Mouse (Mus musculus) adrenal gland, postnatal 36 days (tissue): ENCODE measurements at regions not wholly inside any gene's neighbourhood (a gene's known extent, or its start where the extent isn't known, plus 50 kb on each side); places are given as distances from the start of the nearest gene placed in this dataset.

ENCODE experiments used
- DNase-seq, 2 experiments: peaks; one replicate each; pipeline ENCODE4 v3.0.0; 2021; ENCODE audit warnings: mixed read lengths in 1 of 2

GRCm38 (mm10) chr9:103813791-103814190, 52.2 kb upstream of the Tmem108 start:
- no peak for DNase-seq

- peak; percentile 22 to 30 for DNase-seq
Measured at GRCm38 (mm10) chr9:103818998-103819397, 57.4 kb upstream of the Tmem108 start.

- DNase-seq, result no peak
Measured at GRCm38 (mm10) chr9:103821632-103822031, 60.0 kb upstream of the Tmem108 start.

GRCm38 (mm10) chr9:103823491-103823890, 61.9 kb upstream of the Tmem108 start:
- DNase-seq, result no peak

- DNase-seq, result no peak
Measured at GRCm38 (mm10) chr9:103841199-103841598, 79.6 kb upstream of the Tmem108 start.

GRCm38 (mm10) chr9:103843836-103844235, 82.2 kb upstream of the Tmem108 start:
- DNase-seq, result no peak

GRCm38 (mm10) chr9:103845916-103846457, 84.3 kb upstream of the Tmem108 start:
- DNase-seq, result no peak

GRCm38 (mm10) chr9:103847931-103848330, 86.3 kb upstream of the Tmem108 start:
- no peak for DNase-seq

- DNase-seq, result no peak
Measured at GRCm38 (mm10) chr9:103849079-103849478, 87.4 kb upstream of the Tmem108 start.

- DNase-seq, result no peak
Measured at GRCm38 (mm10) chr9:103852691-103853090, 91.1 kb upstream of the Tmem108 start.

GRCm38 (mm10) chr9:103860658-103861377, 99.2 kb upstream of the Tmem108 start:
- no peak for DNase-seq

- no peak for DNase-seq
Measured at GRCm38 (mm10) chr9:103862493-103862892, 100.9 kb upstream of the Tmem108 start.

- DNase-seq, result no peak
Measured at GRCm38 (mm10) chr9:103867433-103868209, 106.0 kb upstream of the Tmem108 start.

- no peak for DNase-seq
Measured at GRCm38 (mm10) chr9:103869276-103869675, 107.6 kb upstream of the Tmem108 start.

GRCm38 (mm10) chr9:103872119-103872518, 110.5 kb upstream of the Tmem108 start:
- DNase-seq, result no peak

- DNase-seq, result no peak
Measured at GRCm38 (mm10) chr9:103873876-103874275, 112.2 kb upstream of the Tmem108 start.

- no peak for DNase-seq
Measured at GRCm38 (mm10) chr9:103877851-103878250, 116.2 kb upstream of the Tmem108 start.

- DNase-seq, result no peak
Measured at GRCm38 (mm10) chr9:103892827-103893226, 109.5 kb upstream of the Nphp3 start.

- peak in 1 of 2 experiments; percentile 2 for DNase-seq
Measured at GRCm38 (mm10) chr9:103894376-103894775, 108.0 kb upstream of the Nphp3 start.

- peak; percentile 2 to 31 for DNase-seq
Measured at GRCm38 (mm10) chr9:103899311-103899710, 103.0 kb upstream of the Nphp3 start.

- DNase-seq, result no peak
Measured at GRCm38 (mm10) chr9:103911347-103911746, 91.0 kb upstream of the Nphp3 start.

GRCm38 (mm10) chr9:103915126-103915525, 87.2 kb upstream of the Nphp3 start:
- no peak for DNase-seq

- DNase-seq, result no peak
Measured at GRCm38 (mm10) chr9:103917771-103918170, 84.6 kb upstream of the Nphp3 start.
